Mouse (Mus musculus) heart, embryonic 11.5 days (tissue): ENCODE data around the gene Ltbp4. TPM values are rescaled to one million over a fixed set of nuclear protein-coding genes. Genes with fewer than 3 reads are reported as not detected.
A peak's percentile ranks its signal among the peaks of the same experiment; 100 is the strongest.

Experiments used
- ATAC-seq: fragments of 200-750 bp; cut with Nextera tagmentation; replicated peaks from 2 replicates; pipeline ENCODE4 v1.8.0; 2017; ENCODE audit warnings: moderate library complexity; ENCODE audit not compliant: insufficient number of reproducible peaks, low FRiP score, low TSS enrichment
- H3K27ac ChIP-seq: fragments of 300-500 bp; sonication (generic); 2 replicates; pipeline ENCODE4 v1.5.1; 2014; ENCODE audit warnings: mild to moderate bottlenecking, low read depth, low read length
- H3K27me3 ChIP-seq: fragments of 300-500 bp; sonication (generic); 2 replicates; pipeline ENCODE4 v1.6.1; 2014; ENCODE audit warnings: mild to moderate bottlenecking, low read length, mixed read lengths; ENCODE audit not compliant: control insufficient read depth, insufficient read depth
- H3K36me3 ChIP-seq: fragments of 300-500 bp; sonication (generic); 2 replicates; pipeline ENCODE4 v1.6.1; 2014; ENCODE audit warnings: mild to moderate bottlenecking, low read length, moderate library complexity, mixed read lengths; ENCODE audit not compliant: control insufficient read depth, insufficient read depth
- H3K4me1 ChIP-seq: fragments of 300-500 bp; sonication (generic); 2 replicates; pipeline ENCODE4 v1.6.1; 2014; ENCODE audit warnings: low read length; ENCODE audit not compliant: control insufficient read depth, insufficient read depth
- H3K4me2 ChIP-seq: fragments of 300-500 bp; sonication (generic); 2 replicates; pipeline ENCODE4 v1.6.1; 2014; ENCODE audit warnings: mild to moderate bottlenecking, moderate library complexity
- H3K4me3 ChIP-seq: fragments of 300-500 bp; sonication (generic); 2 replicates; pipeline ENCODE4 v1.5.1; 2014; ENCODE audit warnings: low read depth, low read length
- H3K9ac ChIP-seq: fragments of 300-500 bp; sonication (generic); 2 replicates; pipeline ENCODE4 v1.6.1; 2014; ENCODE audit warnings: mild to moderate bottlenecking, low read depth, low read length, moderate library complexity
- H3K9me3 ChIP-seq: fragments of 300-500 bp; sonication (generic); replicated peaks from 2 replicates; pipeline ENCODE4 v1.6.1; 2016; ENCODE audit warnings: low read length; ENCODE audit not compliant: control insufficient read depth
- whole genome bisulfite sequencing: fragments of 180-500 bp; shearing (Covaris S2); extraction: QIAGEN DNeasy Blood & Tissue Kit; methylation state at CpG from one replicate; pipeline ENCODE4 v1.1.7; 2014; ENCODE audit not compliant: insufficient replicate concordance; 5-methylcytosine and 5-hydroxymethylcytosine counted together
- polyA plus RNA-seq: library from polyadenylated mRNA; unstranded; fragments of >200 nt; fragmentation: Nextera tagmentation; extraction: Ambion mirVana; gene quantifications from 2 replicates; pipeline ENCODE4 v1.2.1, GENCODE M21; 2014

The Ltbp4 gene
- polyA plus RNA-seq, 1 experiment from 2014 or later, result 28.9 TPM

DNA sequence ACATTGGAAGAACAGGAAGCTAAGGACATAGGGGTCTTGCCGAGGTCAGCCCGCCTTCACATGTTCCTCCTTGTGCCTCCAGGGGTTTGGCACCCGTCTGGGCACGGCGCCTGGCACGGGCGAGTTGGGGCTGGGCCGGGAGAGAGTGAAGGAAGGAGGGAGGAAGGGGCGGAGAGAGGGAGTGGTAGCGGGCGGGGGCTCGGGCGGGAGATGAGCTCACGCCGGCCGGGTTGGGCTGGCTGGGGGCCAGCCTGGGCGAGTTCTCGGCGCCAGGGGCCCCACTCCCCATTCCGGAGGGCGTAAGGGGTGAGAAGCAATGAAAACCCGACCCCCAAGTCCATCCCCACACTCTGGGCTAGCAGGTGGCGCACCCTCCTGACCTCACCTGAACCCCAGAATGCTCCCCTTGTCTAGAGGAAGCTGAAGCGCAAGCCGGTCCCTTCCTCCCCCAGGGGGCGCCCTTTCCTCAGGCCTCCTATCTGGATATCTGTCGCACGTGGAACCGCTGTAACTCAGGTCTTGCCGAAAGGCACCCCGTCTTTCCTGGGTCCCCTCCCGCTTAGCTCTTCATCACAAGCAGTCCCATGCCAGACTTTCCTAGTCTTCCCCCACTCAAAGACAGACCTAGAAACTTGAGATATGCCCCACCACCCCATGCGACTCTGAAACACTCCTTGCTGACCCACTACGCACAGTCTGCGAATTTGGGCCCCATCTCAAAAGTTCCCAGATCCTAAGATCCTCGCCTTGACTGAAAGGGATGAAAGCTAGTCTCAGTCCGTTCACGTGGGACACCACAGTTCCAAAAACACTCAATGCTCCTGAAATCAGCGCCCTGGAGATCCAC, 4.9 kb downstream of the Ltbp4 start:
- Histone ChIP-seq H3K4me3 (peak overlapping the region; percentile 53), H3K27me3 (peaks cover 91% of the 10 kb centered on the region), H3K9me3 (no peaks in the 10 kb centered on the region), H3K27ac (peak overlapping the region; percentile 58; the same call in 1 of the 2 replicates), H3K4me2 (peak overlapping the region; percentile 86), H3K36me3 (no peaks in the 10 kb centered on the region), H3K4me1 (peaks cover 32% of the 10 kb centered on the region), H3K9ac (peak overlapping the region; percentile 76)
- WGBS, result under 1% methylated on average over 35 of the region's 39 CpGs
- no peak for ATAC-seq

DNA sequence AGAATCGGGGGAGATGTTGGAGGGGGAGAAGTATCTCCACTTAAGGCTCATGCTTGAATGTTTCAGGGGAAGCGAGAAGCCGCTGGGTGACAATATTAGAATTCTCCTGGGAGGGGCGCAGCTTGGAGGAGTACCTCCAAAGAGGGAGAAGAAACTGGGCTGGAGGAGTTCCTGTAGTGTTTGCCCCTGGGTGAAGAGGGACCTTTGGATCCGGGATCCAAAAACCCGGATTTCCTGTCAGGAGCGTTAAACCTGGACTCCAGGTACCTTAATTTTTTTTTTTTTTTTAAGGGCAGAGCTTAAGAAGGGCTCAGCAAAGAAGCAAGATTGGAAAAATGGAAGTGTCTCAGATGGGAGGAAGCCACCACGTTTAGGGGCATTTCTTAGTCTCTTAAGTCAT, 5.6 kb downstream of the Ltbp4 start:
- Histone ChIP-seq H3K9me3 (no peaks in the 10 kb centered on the region), H3K4me3 (peak overlapping the region; percentile 53), H3K4me1 (peaks cover 32% of the 10 kb centered on the region), H3K36me3 (no peaks in the 10 kb centered on the region), H3K27me3 (peaks cover 91% of the 10 kb centered on the region), H3K27ac (0 out of 2 replicates have a peak overlapping the region, but pooled peaks have one; percentile 16), H3K9ac (no peak overlapping the region), H3K4me2 (peak overlapping the region; percentile 86)
- ATAC-seq, result no peak
- whole genome bisulfite sequencing, result 7% methylated on average over 8 of the region's 8 CpGs

DNA sequence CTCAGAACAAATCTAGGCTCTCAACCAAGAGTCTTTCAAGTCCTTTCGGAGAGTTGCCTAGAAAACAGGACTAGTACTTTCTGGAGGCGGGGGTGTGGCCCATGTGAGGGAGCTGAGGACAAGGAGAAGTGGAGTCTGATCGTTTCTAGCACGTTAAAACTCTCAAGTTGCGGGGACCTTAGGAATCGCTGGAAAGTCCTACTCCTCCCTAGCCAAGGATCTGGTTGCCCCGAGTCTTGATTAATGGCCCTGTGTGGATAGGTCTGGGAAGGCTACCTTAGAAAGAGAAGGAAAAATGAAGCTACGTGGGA, 6.0 kb downstream of the Ltbp4 start:
- H3K9me3 ChIP-seq, result no peaks in the 10 kb centered on the region
- H3K4me3 ChIP-seq, result peak overlapping the region; percentile 53
- 4% methylated on average over 8 of the region's 8 CpGs for WGBS
- H3K27me3 ChIP-seq, result peaks cover 91% of the 10 kb centered on the region
- H3K36me3 ChIP-seq, result no peaks in the 10 kb centered on the region
- ATAC-seq, result no peak
- no peak overlapping the region for H3K9ac ChIP-seq
- peak overlapping the region; percentile 86 for H3K4me2 ChIP-seq
- peaks cover 32% of the 10 kb centered on the region for H3K4me1 ChIP-seq
- 0 out of 2 replicates have a peak overlapping the region, but pooled peaks have one; percentile 16 for H3K27ac ChIP-seq

GRCm38 (mm10) chr7:27330709-27331540, 6.6 kb downstream of the Ltbp4 start:
- Histone ChIP-seq H3K4me1 (peaks cover 36% of the 10 kb centered on the region), H3K27ac (0 out of 2 replicates have a peak overlapping the region, but pooled peaks have one; percentile 24), H3K9ac (peak overlapping the region; percentile 40; the same call in 1 of the 2 replicates), H3K9me3 (no peaks in the 10 kb centered on the region), H3K4me2 (peak overlapping the region; percentile 86), H3K36me3 (no peaks in the 10 kb centered on the region), H3K4me3 (peak overlapping the region; percentile 47), H3K27me3 (peaks cover 92% of the 10 kb centered on the region)
- peak; percentile 18 for ATAC-seq
- under 1% methylated on average over 39 of the region's 39 CpGs for WGBS

DNA sequence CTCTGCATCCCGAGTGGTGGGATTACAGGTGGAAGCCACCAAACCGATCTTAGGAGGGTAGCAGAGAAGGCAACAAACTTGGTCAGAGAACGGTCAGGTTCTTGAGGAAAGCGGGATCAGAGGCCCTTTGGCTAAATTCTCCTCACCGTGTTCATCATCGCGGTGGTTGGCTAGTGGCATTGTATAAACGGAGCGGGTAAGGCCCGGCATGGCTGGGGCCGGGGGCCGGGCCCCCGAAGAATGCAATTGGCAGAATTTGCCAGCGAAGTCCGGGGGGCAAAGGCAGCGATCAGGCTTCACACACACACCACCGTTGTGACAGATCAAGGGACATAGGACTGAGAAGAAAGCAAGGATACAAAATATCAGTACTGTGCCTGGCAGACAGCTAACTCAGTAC, 7.5 kb downstream of the Ltbp4 start:
- Histone ChIP-seq H3K27ac (no peak overlapping the region), H3K4me1 (peaks cover 41% of the 10 kb centered on the region), H3K36me3 (no peaks in the 10 kb centered on the region), H3K27me3 (peaks cover 96% of the 10 kb centered on the region), H3K4me3 (peak overlapping the region; percentile 47; the same call in 1 of the 2 replicates), H3K4me2 (peak overlapping the region; percentile 86), H3K9me3 (no peaks in the 10 kb centered on the region), H3K9ac (no peak overlapping the region)
- 20% methylated on average over 17 of the region's 17 CpGs for WGBS
- no peak for ATAC-seq

GRCm38 (mm10) chr7:27329326-27329947, 8.1 kb downstream of the Ltbp4 start:
- H3K4me3 ChIP-seq, result peak overlapping the region; percentile 28
- peak overlapping the region; percentile 62 for H3K4me2 ChIP-seq
- H3K36me3 ChIP-seq, result no peaks in the 10 kb centered on the region
- peak; percentile 29; the same call in 1 of the 2 replicates for ATAC-seq
- peaks cover 41% of the 10 kb centered on the region for H3K4me1 ChIP-seq
- no peak overlapping the region for H3K9ac ChIP-seq
- no peak overlapping the region for H3K27ac ChIP-seq
- H3K27me3 ChIP-seq, result peaks cover 95% of the 10 kb centered on the region
- 4% methylated on average over 45 of the region's 45 CpGs for WGBS
- H3K9me3 ChIP-seq, result no peaks in the 10 kb centered on the region

DNA sequence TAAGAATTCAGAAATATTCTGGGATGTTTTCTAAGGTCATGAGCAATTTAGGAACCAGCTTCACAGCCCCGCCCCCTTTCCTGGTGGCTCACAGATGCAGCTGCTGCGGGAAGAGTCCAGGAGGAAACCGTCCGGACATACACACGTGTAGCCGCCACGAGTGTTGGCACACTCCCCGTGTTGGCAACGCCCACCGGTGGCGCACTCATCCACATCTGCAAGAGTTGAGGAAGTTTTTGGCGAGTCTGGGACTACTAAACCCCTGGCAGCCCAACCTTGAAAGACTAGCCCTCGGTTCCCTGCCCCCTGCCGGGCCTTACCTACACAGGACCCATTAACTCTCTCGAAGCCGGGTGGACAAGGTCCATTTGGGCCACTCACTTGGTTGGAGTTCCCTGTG, 8.8 kb downstream of the Ltbp4 start:
- Histone ChIP-seq H3K4me3 (no peak overlapping the region), H3K27me3 (peaks cover 87% of the 10 kb centered on the region), H3K4me2 (no peak overlapping the region), H3K4me1 (peaks cover 35% of the 10 kb centered on the region), H3K9ac (no peak overlapping the region), H3K36me3 (no peaks in the 10 kb centered on the region), H3K27ac (no peak overlapping the region), H3K9me3 (no peaks in the 10 kb centered on the region)
- 34% methylated on average over 16 of the region's 16 CpGs for WGBS
- ATAC-seq, result no peak

DNA sequence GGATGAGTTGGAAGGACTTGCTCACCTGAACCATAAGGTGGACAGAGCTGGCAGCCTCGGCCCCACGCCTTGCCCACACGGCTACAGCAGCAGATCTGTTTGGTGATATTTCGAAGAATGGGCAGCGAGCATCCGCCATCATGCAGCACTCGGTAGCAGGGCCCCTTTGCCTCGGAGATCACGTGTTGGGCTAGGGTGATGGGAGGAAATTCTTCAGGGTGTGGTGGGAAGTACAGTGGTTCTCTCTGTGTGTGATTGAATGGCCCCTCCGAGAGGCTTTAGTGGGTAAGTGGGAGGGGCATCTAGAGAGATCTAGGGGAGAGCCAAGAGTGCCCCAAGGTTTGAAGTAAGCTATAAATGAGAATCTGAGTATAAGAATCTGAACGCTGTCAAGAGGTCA, 9.3 kb downstream of the Ltbp4 start:
- H3K4me2 ChIP-seq, result no peak overlapping the region
- peaks cover 30% of the 10 kb centered on the region for H3K4me1 ChIP-seq
- H3K4me3 ChIP-seq, result no peak overlapping the region
- no peaks in the 10 kb centered on the region for H3K9me3 ChIP-seq
- WGBS, result 77% methylated on average over 11 of the region's 11 CpGs
- no peaks in the 10 kb centered on the region for H3K36me3 ChIP-seq
- H3K27ac ChIP-seq, result no peak overlapping the region
- ATAC-seq, result no peak
- H3K9ac ChIP-seq, result no peak overlapping the region
- H3K27me3 ChIP-seq, result peaks cover 86% of the 10 kb centered on the region
